Mouse (Mus musculus): ENCODE measurements around the gene Zswim9. TPM values are rescaled to one million over a fixed set of nuclear protein-coding genes. Genes with fewer than 3 reads are reported as not detected.

The Zswim9 gene
- total RNA-seq (2015) (2.4 and 3.2 TPM in 2 replicates), total RNA-seq (2017) (3.4 and 4.7 TPM in 2 replicates)

DNA sequence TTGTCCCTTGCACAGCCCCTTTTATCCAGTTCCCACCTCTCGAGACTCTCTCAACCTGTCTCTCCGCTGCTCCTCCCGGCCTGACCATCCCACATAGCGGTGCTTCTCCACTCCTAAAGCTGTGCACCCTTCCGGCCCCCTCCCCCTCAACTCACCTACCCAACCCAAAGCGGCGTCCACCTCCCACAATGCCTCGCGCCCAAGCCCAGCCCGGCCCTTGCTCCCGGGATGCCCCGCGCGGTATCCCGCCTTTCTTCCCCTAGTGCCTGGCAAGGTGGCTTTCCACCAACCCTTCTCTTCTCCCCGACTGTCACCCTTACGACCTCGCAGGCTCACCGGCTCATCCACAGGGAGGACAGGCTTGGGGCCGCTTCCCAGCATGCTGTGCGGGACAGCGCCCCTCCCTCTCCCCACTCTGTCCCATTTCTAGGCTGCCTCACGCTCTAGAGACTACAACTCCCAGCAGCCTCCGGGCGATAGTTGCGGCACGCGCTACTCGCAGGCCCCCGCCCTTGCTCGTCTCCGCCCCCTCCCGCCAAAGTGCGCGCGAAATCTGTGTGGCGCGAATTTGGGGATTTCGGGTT lies at the start of gene Zswim9:
Gene Zswim9, minus strand, starts transcription at position 414 of the 584 bp plus-strand sequence.
- peak; percentile 94 for ATAC-seq (replicated peaks; ENCODE audit: poor library complexity)

GRCm38 (mm10) chr7:13324316-13324715 lies 45.8 kb upstream of the Zswim9 start, which contains the start of gene Pla2g4c:
Gene Pla2g4c (plus strand): TSS chr7:13324655.
- ATAC-seq (replicated peaks; ENCODE audit: poor library complexity) = peak; percentile 87

DNA sequence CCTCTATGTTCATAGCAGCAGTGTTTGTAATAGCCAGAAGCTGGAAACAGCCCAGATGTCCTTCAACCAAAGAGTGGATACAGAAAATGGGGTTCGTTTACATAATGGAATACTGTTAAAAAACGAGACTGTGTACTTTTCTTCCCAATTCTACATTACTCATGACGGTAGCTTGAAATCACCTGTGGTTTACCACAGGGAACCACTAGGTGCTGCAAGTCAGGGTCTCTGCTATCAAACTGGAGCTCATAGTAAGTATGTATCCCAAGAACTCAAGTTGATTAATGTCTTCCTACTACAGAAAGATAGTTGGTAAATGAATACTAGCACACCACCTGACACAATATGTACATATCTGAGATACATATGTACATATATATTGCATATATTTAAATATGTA lies 42.9 kb upstream of the Zswim9 start:
- peak; percentile 55 for ATAC-seq (replicated peaks; ENCODE audit: poor library complexity)

- no peak for ATAC-seq (replicated peaks; ENCODE audit: poor library complexity)
Measured at GRCm38 (mm10) chr7:13314095-13314597, 35.6 kb upstream of the Zswim9 start.

- no peak for ATAC-seq (replicated peaks; ENCODE audit: poor library complexity)
Measured at GRCm38 (mm10) chr7:13311401-13311800, 32.9 kb upstream of the Zswim9 start.

- peak; percentile 87 for ATAC-seq (replicated peaks; ENCODE audit: poor library complexity)
Measured at GRCm38 (mm10) chr7:13310493-13311199, 32.1 kb upstream of the Zswim9 start.

- ATAC-seq (replicated peaks; ENCODE audit: poor library complexity) = no peak
Measured at GRCm38 (mm10) chr7:13309407-13309806, 30.9 kb upstream of the Zswim9 start.

GRCm38 (mm10) chr7:13303372-13303771 lies 24.9 kb upstream of the Zswim9 start:
- peak; percentile 37 for ATAC-seq (replicated peaks; ENCODE audit: poor library complexity)

- ATAC-seq (replicated peaks; ENCODE audit: poor library complexity) = peak; percentile 96
Measured at GRCm38 (mm10) chr7:13302780-13303179, 24.3 kb upstream of the Zswim9 start.

DNA sequence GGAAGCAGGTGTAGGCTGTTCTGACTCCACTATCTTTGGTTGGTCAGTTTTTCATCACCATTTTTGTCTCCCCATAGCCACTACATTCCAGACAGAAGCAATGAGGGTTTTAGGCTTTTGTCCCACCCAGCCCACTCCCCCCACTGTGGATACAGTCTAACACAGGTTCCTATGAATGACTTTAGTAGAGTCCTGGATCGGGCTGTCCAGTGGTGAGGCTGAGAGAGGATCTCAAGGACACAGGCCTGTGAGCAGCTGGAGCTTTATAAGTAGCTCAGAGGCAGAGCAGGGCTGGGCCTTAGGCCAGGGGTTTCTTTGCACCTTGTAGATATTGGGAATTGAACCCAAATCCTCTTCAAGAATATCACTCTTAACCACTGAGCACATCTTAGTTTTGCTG lies 23.1 kb upstream of the Zswim9 start:
- ATAC-seq (replicated peaks; ENCODE audit: poor library complexity) = no peak

DNA sequence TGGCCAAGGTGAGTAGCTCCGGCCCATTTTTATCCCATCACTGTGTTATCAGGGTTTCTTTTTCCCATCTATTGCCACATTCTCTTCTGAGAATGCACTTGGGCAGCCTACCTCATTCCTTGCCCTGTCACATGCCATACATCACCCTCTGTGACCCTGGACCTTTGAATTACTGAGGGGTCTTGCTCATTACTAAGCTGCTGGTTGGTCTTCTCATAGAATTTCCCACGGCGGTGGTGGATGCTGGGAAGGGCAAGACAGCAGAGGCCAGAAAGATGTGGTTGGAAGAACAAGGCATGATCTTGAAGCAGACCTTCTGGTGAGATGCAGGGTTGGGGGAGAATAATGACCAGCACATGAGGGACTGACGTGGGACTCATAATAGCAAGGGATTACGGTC lies 20.3 kb upstream of the Zswim9 start:
- no peak for ATAC-seq (replicated peaks; ENCODE audit: poor library complexity)

DNA sequence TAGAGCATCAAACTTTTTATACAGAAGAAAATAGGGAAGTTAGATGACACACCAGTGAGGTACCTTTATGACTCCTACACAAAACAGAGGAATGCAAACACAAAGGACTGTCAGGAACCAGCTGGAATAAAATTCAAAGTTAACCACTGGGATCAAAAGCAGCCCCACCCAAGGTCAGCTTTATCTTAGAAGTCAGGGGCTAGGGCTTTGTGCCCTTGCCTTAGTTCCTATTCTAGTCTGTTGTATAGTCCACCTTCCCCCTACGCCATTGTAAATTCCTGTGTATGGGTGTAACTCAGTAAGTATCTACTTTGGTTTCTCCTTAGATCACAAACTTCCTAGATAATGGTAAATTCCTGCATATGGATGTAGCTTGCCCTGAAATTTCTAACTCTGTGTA lies 19.1 kb upstream of the Zswim9 start:
- ATAC-seq (replicated peaks; ENCODE audit: poor library complexity) = no peak

DNA sequence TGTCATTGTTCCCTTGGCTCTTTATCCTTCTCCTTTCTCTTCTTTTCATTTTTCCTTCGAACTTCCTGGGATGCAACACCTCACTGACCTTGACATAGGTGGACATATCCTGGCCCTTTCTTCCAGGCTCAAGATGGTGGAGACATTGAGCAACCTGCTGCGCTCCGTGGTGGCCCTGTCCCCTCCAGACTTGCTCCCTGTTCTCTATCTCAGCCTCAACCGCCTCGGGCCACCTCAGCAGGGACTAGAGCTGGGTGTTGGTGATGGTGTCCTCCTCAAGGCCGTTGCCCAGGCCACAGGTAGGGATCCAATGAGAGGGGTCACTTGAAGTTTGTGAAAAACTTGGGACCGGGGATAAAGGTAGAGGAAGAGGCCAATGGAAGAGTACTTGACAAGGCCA lies 16.7 kb upstream of the Zswim9 start:
- ATAC-seq (replicated peaks; ENCODE audit: poor library complexity) = no peak

- ATAC-seq (replicated peaks; ENCODE audit: poor library complexity) = no peak
Measured at GRCm38 (mm10) chr7:13293878-13294855, 15.6 kb upstream of the Zswim9 start.

- ATAC-seq (replicated peaks; ENCODE audit: poor library complexity) = no peak
Measured at GRCm38 (mm10) chr7:13291370-13291769, 12.8 kb upstream of the Zswim9 start.

- no peak for ATAC-seq (replicated peaks; ENCODE audit: poor library complexity)
Measured at GRCm38 (mm10) chr7:13290041-13290675, 11.6 kb upstream of the Zswim9 start.

DNA sequence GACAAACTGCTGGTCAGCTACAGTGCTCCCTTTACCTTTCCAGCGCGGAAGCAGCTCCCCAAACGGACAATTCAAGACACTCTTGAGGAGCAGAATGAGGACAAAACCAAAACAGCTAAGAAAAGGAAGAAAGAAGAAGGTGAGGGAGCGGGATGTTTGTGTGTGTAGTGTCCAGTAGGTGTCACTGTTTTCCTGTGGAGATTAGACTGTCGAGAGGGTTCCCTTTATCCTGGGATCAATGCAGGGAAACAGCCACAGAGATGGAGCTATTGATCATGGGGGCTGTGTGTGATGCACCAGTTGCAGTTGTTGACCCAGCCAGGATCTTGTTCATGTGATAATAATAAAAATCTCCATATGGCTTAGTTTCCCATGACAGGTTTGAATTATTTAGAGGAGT lies 10.1 kb upstream of the Zswim9 start:
- peak; percentile 93 for ATAC-seq (replicated peaks; ENCODE audit: poor library complexity)

GRCm38 (mm10) chr7:13278957-13279356 lies 436 bp upstream of the Zswim9 start:
- peak; percentile 64 for ATAC-seq (replicated peaks; ENCODE audit: poor library complexity)

DNA sequence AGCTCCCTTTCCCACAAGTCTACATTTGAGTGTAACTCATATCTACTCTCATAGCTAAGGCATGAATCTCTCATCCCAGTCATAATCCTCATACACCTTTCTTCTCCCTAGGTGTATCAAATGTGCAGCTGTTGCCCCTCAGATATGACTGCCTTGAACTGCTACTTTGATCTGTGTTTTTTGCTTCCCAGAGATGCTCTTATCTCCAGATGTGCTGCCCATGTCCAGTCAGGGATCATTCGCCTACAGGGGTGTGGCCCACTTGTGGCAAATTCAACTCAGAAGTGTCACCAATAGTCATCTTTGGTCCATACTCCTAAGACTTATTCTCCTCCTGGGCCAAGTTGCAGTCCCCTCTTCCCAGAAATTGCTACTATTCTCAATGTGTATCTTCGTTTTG lies 688 bp downstream of the Zswim9 start:
- ATAC-seq (replicated peaks; ENCODE audit: poor library complexity) = no peak

DNA sequence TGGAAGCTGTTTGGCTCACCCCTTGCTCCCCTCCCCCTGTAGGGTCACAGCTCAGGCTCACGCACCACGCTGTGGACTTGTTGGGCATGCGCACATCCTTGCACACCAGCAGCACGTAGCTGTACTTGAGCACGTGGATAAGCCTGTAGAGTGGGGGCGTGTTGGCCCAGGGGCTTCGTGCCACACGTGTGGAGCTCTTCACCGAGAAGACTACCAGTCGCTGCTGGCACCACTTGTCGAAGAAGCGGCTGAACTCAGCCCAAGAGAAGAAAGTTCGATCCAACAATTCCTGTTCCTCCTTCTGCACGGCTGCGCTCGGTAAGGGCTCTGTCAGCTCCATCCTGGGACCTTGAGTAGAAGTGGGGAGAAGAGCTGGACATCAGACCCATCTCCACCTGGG lies 1.4 kb downstream of the Zswim9 start, which contains the start of gene Lig1:
Gene Lig1, plus strand, starts transcription at position 203 of the 400 bp plus-strand sequence.
- ATAC-seq (replicated peaks; ENCODE audit: poor library complexity) = no peak

GRCm38 (mm10) chr7:13271704-13272103 lies 6.8 kb downstream of the Zswim9 start:
- no peak for ATAC-seq (replicated peaks; ENCODE audit: poor library complexity)

Data from megakaryocyte progenitor cell, adult 5-6 weeks (primary cell).